Mouse (Mus musculus) lung, postnatal 0 days (tissue): ENCODE measurements around the gene Sppl2b. TPM values are rescaled to one million over a fixed set of nuclear protein-coding genes. Genes with fewer than 3 reads are reported as not detected.

Experiments used
- ATAC-seq: fragments of 200-750 bp; cut with Nextera tagmentation; 2 replicates; pipeline ENCODE4 v1.8.0; 2017; ENCODE audit warnings: moderate library complexity
- DNase-seq: peaks from one replicate; pipeline ENCODE4 v3.0.0-alpha.2; 2016; ENCODE audit warnings: low spot score
- H3K27ac ChIP-seq: fragments of 300-500 bp; sonication (generic); 2 replicates; pipeline ENCODE4 v1.5.1; 2014; ENCODE audit warnings: antibody characterized with exemption, mild to moderate bottlenecking, low read length, mixed read lengths
- H3K27me3 ChIP-seq: fragments of 300-500 bp; sonication (generic); replicated peaks from 2 replicates; pipeline ENCODE4 v1.6.1; 2014; ENCODE audit warnings: low read length, mixed read lengths; ENCODE audit not compliant: insufficient read depth
- H3K36me3 ChIP-seq: fragments of 300-500 bp; sonication (generic); 2 replicates; pipeline ENCODE4 v1.6.1; 2014; ENCODE audit warnings: low read length, mixed read lengths; ENCODE audit not compliant: insufficient read depth
- H3K4me1 ChIP-seq: fragments of 300-500 bp; sonication (generic); 2 replicates; pipeline ENCODE4 v1.6.1; 2014; ENCODE audit warnings: antibody characterized with exemption, low read depth, low read length, mixed read lengths; ENCODE audit not compliant: insufficient read depth
- H3K4me2 ChIP-seq: fragments of 300-500 bp; sonication (generic); replicated peaks from 2 replicates; pipeline ENCODE4 v1.6.1; 2014; ENCODE audit warnings: low read depth, mild to moderate bottlenecking, low read length, moderate library complexity, mixed read lengths
- H3K4me3 ChIP-seq: fragments of 300-500 bp; sonication (generic); 2 replicates; pipeline ENCODE4 v1.5.1; 2014; ENCODE audit warnings: low read depth, low read length
- H3K9ac ChIP-seq: fragments of 300-500 bp; sonication (generic); replicated peaks from 2 replicates; pipeline ENCODE4 v1.6.1; 2014; ENCODE audit warnings: low read depth, mild to moderate bottlenecking
- H3K9me3 ChIP-seq: fragments of 300-500 bp; sonication (generic); 2 replicates; pipeline ENCODE4 v1.6.1; 2016; ENCODE audit warnings: low read length, mixed read lengths
- CTCF ChIP-seq: IDR thresholded peaks from 2 replicates; pipeline ENCODE4 v1.5.1; 2016; ENCODE audit warnings: antibody characterized with exemption, mild to moderate bottlenecking
- EP300 ChIP-seq: IDR thresholded peaks from 2 replicates; pipeline ENCODE4 v1.6.1; 2016; ENCODE audit warnings: antibody characterized with exemption, mild to moderate bottlenecking, control low read depth
- WGBS: fragments of 180-500 bp; shearing (Covaris S2); extraction: QIAGEN DNeasy Blood & Tissue Kit; methylation state at CpG from one replicate; pipeline ENCODE4 v1.1.7; 2014; 5-methylcytosine and 5-hydroxymethylcytosine counted together
- polyA plus RNA-seq: library from polyadenylated mRNA; unstranded; fragments of >200 nt; fragmentation: Nextera tagmentation; extraction: Ambion mirVana; gene quantifications from 2 replicates; pipeline ENCODE4 v1.2.1, GENCODE M21; 2015

Sppl2b gene
- polyA plus RNA-seq, 1 experiment from 2014 or later, result 26.5 TPM

GRCm38 (mm10) chr10:80876028-80876427 lies 21.0 kb downstream of the Sppl2b start:
- H3K9me3 ChIP-seq, result no peaks in the 10 kb centered on the region
- ATAC-seq, result peak; percentile 38
- no peaks in the 10 kb centered on the region for H3K27me3 ChIP-seq
- no peak overlapping the region for H3K9ac ChIP-seq
- H3K4me1 ChIP-seq, result no peaks in the 10 kb centered on the region
- no peak for TF ChIP-seq EP300
- TF ChIP-seq CTCF, result peak; percentile 89
- no peak overlapping the region for H3K4me3 ChIP-seq
- H3K27ac ChIP-seq, result no peak overlapping the region
- no peak overlapping the region for H3K4me2 ChIP-seq
- WGBS, result 27% methylated on average over 5 of the region's 5 CpGs
- peak; percentile 65 for DNase-seq
- no peaks in the 10 kb centered on the region for H3K36me3 ChIP-seq

GRCm38 (mm10) chr10:80876594-80876993 lies 21.5 kb downstream of the Sppl2b start:
- H3K4me3 ChIP-seq, result no peak overlapping the region
- no peaks in the 10 kb centered on the region for H3K4me1 ChIP-seq
- no peak overlapping the region for H3K27ac ChIP-seq
- no peak overlapping the region for H3K4me2 ChIP-seq
- TF ChIP-seq EP300 (no peak), CTCF (no peak)
- H3K36me3 ChIP-seq, result no peaks in the 10 kb centered on the region
- no peak overlapping the region for H3K9ac ChIP-seq
- WGBS, result 25% methylated on average over 3 of the region's 3 CpGs
- DNase-seq (no peak), ATAC-seq (no peak)
- no peaks in the 10 kb centered on the region for H3K9me3 ChIP-seq
- no peaks in the 10 kb centered on the region for H3K27me3 ChIP-seq

- 9% methylated on average over 5 of the region's 5 CpGs for WGBS
- Histone ChIP-seq H3K36me3 (no peaks in the 10 kb centered on the region), H3K9me3 (no peaks in the 10 kb centered on the region), H3K9ac (no peak overlapping the region), H3K4me3 (no peak overlapping the region), H3K4me1 (no peaks in the 10 kb centered on the region), H3K27me3 (no peaks in the 10 kb centered on the region), H3K4me2 (no peak overlapping the region), H3K27ac (no peak overlapping the region)
- DNase-seq (peak; percentile 71), ATAC-seq (peak; percentile 50)
- peak; percentile 86 for TF ChIP-seq CTCF
- no peak for TF ChIP-seq EP300
Measured at GRCm38 (mm10) chr10:80880131-80880641, 25.1 kb downstream of the Sppl2b start.

- no peaks in the 10 kb centered on the region for H3K27me3 ChIP-seq
- no peaks in the 10 kb centered on the region for H3K9me3 ChIP-seq
- H3K4me3 ChIP-seq, result no peak overlapping the region
- no peaks in the 10 kb centered on the region for H3K4me1 ChIP-seq
- ATAC-seq (no peak), DNase-seq (no peak)
- H3K9ac ChIP-seq, result no peak overlapping the region
- no peak; the same call in 1 of the 2 replicates for TF ChIP-seq CTCF
- no peak for TF ChIP-seq EP300
- no peak overlapping the region for H3K27ac ChIP-seq
- 71% methylated on average over 2 of the region's 2 CpGs for WGBS
- H3K36me3 ChIP-seq, result no peaks in the 10 kb centered on the region
- no peak overlapping the region for H3K4me2 ChIP-seq
Measured at GRCm38 (mm10) chr10:80880901-80881300, 25.8 kb downstream of the Sppl2b start.

- H3K4me1 ChIP-seq, result no peaks in the 10 kb centered on the region
- no peaks in the 10 kb centered on the region for H3K27me3 ChIP-seq
- H3K9me3 ChIP-seq, result no peaks in the 10 kb centered on the region
- no peak overlapping the region for H3K4me2 ChIP-seq
- H3K27ac ChIP-seq, result no peak overlapping the region
- H3K9ac ChIP-seq, result no peak overlapping the region
- H3K4me3 ChIP-seq, result no peak overlapping the region
- no peaks in the 10 kb centered on the region for H3K36me3 ChIP-seq
- peak; percentile 62 for DNase-seq
- TF ChIP-seq EP300 (no peak), CTCF (peak; percentile 85)
- WGBS, result 20% methylated on average over 10 of the region's 10 CpGs
- peak; percentile 41; the same call in 1 of the 2 replicates for ATAC-seq
Measured at GRCm38 (mm10) chr10:80881301-80881700, 26.2 kb downstream of the Sppl2b start.

- TF ChIP-seq EP300, result no peak
- TF ChIP-seq CTCF, result no peak
Measured at GRCm38 (mm10) chr10:80887181-80887580, 32.1 kb downstream of the Sppl2b start.

GRCm38 (mm10) chr10:80895100-80895499 lies 40.0 kb downstream of the Sppl2b start:
- TF ChIP-seq EP300 (no peak), CTCF (no peak)
- Histone ChIP-seq H3K36me3 (no peaks in the 10 kb centered on the region), H3K4me2 (no peak overlapping the region), H3K4me3 (no peak overlapping the region), H3K9me3 (no peaks in the 10 kb centered on the region), H3K4me1 (peaks cover 7% of the 10 kb centered on the region), H3K27me3 (no peaks in the 10 kb centered on the region), H3K9ac (no peak overlapping the region), H3K27ac (no peak overlapping the region)
- no peak for ATAC-seq
- WGBS, result 79% methylated on average over 7 of the region's 7 CpGs
- DNase-seq, result no peak

More at GRCm38 (mm10) chr10:80887181-80887580, 32.1 kb downstream of the Sppl2b start:
- DNase-seq (peak; percentile 48), ATAC-seq (no peak)
- no peaks in the 10 kb centered on the region for H3K36me3 ChIP-seq
- WGBS, result 27% methylated on average over 10 of the region's 11 CpGs
- H3K9me3 ChIP-seq, result no peaks in the 10 kb centered on the region
- no peaks in the 10 kb centered on the region for H3K4me1 ChIP-seq
- no peaks in the 10 kb centered on the region for H3K27me3 ChIP-seq
- no peak overlapping the region for H3K4me2 ChIP-seq
- H3K27ac ChIP-seq, result no peak overlapping the region
- H3K4me3 ChIP-seq, result no peak overlapping the region
- H3K9ac ChIP-seq, result no peak overlapping the region
